Mouse (Mus musculus): ENCODE measurements around the gene Otor.

DNA sequence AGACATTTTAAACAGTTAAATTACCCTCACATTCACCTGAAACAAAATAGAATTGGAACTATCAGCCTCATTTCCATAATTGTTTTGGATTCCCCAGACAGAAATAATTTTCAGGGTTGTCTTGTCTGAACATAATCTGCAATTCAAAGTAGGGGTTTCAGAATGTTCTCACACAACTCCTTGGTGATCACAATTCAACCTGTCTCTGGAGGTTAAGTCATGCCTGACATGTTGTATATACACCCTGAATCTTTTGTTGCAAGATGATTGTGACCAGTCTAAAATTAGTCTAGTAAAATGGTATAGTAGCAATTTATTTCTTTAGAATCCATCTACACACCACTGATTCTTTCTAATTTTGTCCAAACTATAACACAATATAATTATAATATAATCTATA, 23.0 kb upstream of the Otor start:
- TF ChIP-seq CTCF (IDR thresholded peaks at IDR 0.05; ENCODE audit: extremely low read depth, insufficient read length, insufficient replicate concordance, low read depth, low read length): no peak
- TF ChIP-seq POLR2A (IDR thresholded peaks at IDR 0.05; ENCODE audit: low read depth, low read length): no peak

All from small intestine, adult 2 months (tissue).